Mouse (Mus musculus): ENCODE results near the gene Spata31d1b. TPM values are rescaled to one million over a fixed set of nuclear protein-coding genes. Genes with fewer than 3 reads are reported as not detected.
"Not testable (repeated sequence)": the region's sequence is repeated elsewhere in the genome, so short reads cannot be mapped to it uniquely, and the experiment has no call there.

The Spata31d1b gene
- polyA plus RNA-seq, 1 experiment, result 0.37 TPM

DNA sequence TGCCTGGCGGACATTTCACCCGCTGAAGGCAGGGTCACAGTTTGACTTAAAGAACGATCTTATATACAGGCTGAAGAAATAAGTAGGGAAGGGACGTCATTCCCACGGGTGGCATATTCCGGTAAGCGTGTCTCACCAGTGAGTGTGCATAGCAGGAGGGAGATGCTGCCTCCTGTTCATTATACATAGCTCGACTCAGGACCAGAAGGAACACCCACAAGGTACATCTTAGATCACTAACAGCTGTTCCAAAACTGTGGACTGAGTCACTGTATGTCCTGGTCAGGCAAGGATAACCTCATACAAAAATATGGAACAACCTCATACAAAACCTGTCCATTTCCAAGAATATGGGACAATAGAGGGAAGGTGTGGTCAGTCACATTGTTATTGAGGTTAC is 13.0 kb upstream of the Spata31d1b start:
- Histone ChIP-seq H3K36me3 (ENCODE audit: control insufficient read depth, insufficient read depth, low read length, poor library complexity, severe bottlenecking) (no peaks in the 10 kb centered on the region), H3K27ac (ENCODE audit: insufficient read depth, low read length) (no peak overlapping the region), H3K27me3 (ENCODE audit: control insufficient read depth, insufficient read depth, low read length, poor library complexity, severe bottlenecking) (no peaks in the 10 kb centered on the region), H3K9me3 (replicated peaks; ENCODE audit: control insufficient read depth, insufficient read depth, low read length, poor library complexity, severe bottlenecking) (no peaks in the 10 kb centered on the region), H3K4me1 (ENCODE audit: control insufficient read depth, insufficient read depth, low read length) (no peaks in the 10 kb centered on the region), H3K9ac (ENCODE audit: low read depth, poor library complexity, severe bottlenecking) (no peak overlapping the region), H3K4me3 (ENCODE audit: low read depth, low read length) (no peak overlapping the region)
- TF ChIP-seq POLR2A (IDR thresholded peaks at IDR 0.05; ENCODE audit: insufficient read depth, low read length), result no peak
- no peak for TF ChIP-seq EP300 (IDR thresholded peaks at IDR 0.05; ENCODE audit: insufficient read depth, low read depth, low read length)
- TF ChIP-seq CTCF (IDR thresholded peaks at IDR 0.05; ENCODE audit: low read depth, low read length), result no peak

DNA sequence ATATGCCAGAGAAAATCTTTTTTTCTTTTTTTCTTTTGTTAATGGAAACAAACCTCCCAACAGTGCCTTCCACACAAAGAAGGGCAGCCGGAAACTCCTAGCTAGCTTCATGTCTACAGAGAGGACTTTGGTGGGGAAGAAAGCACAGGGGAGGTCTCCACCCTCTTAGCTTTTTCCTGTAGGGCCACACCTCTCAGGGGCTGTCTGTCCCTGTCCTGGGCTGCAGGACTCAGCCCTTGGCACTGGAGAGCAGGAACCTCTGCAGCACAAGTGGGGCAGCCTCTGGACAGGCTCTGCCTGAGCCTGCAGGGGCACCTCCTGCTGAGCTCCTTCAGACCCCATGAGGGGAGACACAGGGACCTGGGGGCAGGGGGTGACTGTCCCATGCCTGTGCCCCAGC is 11.9 kb upstream of the Spata31d1b start:
- H3K4me1 ChIP-seq (ENCODE audit: control insufficient read depth, insufficient read depth, low read length); H3K9me3 ChIP-seq (replicated peaks; ENCODE audit: control insufficient read depth, insufficient read depth, low read length, poor library complexity, severe bottlenecking); H3K27ac ChIP-seq (ENCODE audit: insufficient read depth, low read length); H3K4me3 ChIP-seq (ENCODE audit: low read depth, low read length); H3K9ac ChIP-seq (ENCODE audit: low read depth, poor library complexity, severe bottlenecking); H3K36me3 ChIP-seq (ENCODE audit: control insufficient read depth, insufficient read depth, low read length, poor library complexity, severe bottlenecking); H3K27me3 ChIP-seq (ENCODE audit: control insufficient read depth, insufficient read depth, low read length, poor library complexity, severe bottlenecking): not testable (repeated sequence)

- TF ChIP-seq POLR2A (IDR thresholded peaks at IDR 0.05; ENCODE audit: insufficient read depth, low read length) (no peak), EP300 (IDR thresholded peaks at IDR 0.05; ENCODE audit: insufficient read depth, low read depth, low read length) (no peak), CTCF (IDR thresholded peaks at IDR 0.05; ENCODE audit: low read depth, low read length) (no peak)
- H3K27ac ChIP-seq (ENCODE audit: insufficient read depth, low read length), result no peak overlapping the region
- no peaks in the 10 kb centered on the region for H3K4me1 ChIP-seq (ENCODE audit: control insufficient read depth, insufficient read depth, low read length)
- H3K4me3 ChIP-seq (ENCODE audit: low read depth, low read length), result no peak overlapping the region
- no peaks in the 10 kb centered on the region for H3K27me3 ChIP-seq (ENCODE audit: control insufficient read depth, insufficient read depth, low read length, poor library complexity, severe bottlenecking)
- H3K9ac ChIP-seq (ENCODE audit: low read depth, poor library complexity, severe bottlenecking), result no peak overlapping the region
- no peaks in the 10 kb centered on the region for H3K36me3 ChIP-seq (ENCODE audit: control insufficient read depth, insufficient read depth, low read length, poor library complexity, severe bottlenecking)
- H3K9me3 ChIP-seq (replicated peaks; ENCODE audit: control insufficient read depth, insufficient read depth, low read length, poor library complexity, severe bottlenecking), result no peaks in the 10 kb centered on the region
These were observed 8.6 kb upstream of the Spata31d1b start for GRCm38 (mm10) chr13:59703514-59703913.

- no peak for TF ChIP-seq EP300 (IDR thresholded peaks at IDR 0.05; ENCODE audit: insufficient read depth, low read depth, low read length)
- TF ChIP-seq CTCF (IDR thresholded peaks at IDR 0.05; ENCODE audit: low read depth, low read length), result no peak
- no peak for TF ChIP-seq POLR2A (IDR thresholded peaks at IDR 0.05; ENCODE audit: insufficient read depth, low read length)
- H3K9me3 ChIP-seq (replicated peaks; ENCODE audit: control insufficient read depth, insufficient read depth, low read length, poor library complexity, severe bottlenecking), result no peaks in the 10 kb centered on the region
- no peak overlapping the region for H3K4me3 ChIP-seq (ENCODE audit: low read depth, low read length)
- H3K9ac ChIP-seq (ENCODE audit: low read depth, poor library complexity, severe bottlenecking), result no peak overlapping the region
- H3K27me3 ChIP-seq (ENCODE audit: control insufficient read depth, insufficient read depth, low read length, poor library complexity, severe bottlenecking), result no peaks in the 10 kb centered on the region
- no peaks in the 10 kb centered on the region for H3K36me3 ChIP-seq (ENCODE audit: control insufficient read depth, insufficient read depth, low read length, poor library complexity, severe bottlenecking)
- H3K27ac ChIP-seq (ENCODE audit: insufficient read depth, low read length), result no peak overlapping the region
- no peaks in the 10 kb centered on the region for H3K4me1 ChIP-seq (ENCODE audit: control insufficient read depth, insufficient read depth, low read length)
These were observed 7.5 kb upstream of the Spata31d1b start for GRCm38 (mm10) chr13:59704562-59704961.

DNA sequence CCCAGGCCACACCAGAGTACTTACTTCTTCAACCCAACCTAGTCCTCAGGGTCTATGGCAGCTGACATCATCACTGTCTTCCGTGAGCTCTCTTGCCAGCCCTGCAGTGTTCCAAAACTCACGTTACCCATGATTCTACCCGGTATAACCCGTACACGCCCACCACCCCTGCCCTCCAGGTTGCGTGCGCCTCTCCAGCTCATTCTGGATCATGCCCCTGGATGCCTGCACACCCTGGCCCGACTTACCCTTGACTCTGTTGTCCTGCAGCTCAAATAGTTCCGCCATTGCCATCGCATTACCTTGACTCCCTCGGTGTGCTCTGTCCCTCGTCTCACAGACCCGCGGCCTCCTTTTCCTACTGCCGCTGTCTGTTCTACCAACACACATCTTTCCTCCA is 1.9 kb upstream of the Spata31d1b start, which contains the start of gene Spata31d1a:
Gene Spata31d1a (minus strand): TSS at position 101 of the 400 bp plus-strand sequence.
- no peaks in the 10 kb centered on the region for H3K4me1 ChIP-seq (ENCODE audit: control insufficient read depth, insufficient read depth, low read length)
- no peak within 1 kb of the TSS for H3K27ac ChIP-seq (ENCODE audit: insufficient read depth, low read length)
- H3K9me3 ChIP-seq (replicated peaks; ENCODE audit: control insufficient read depth, insufficient read depth, low read length, poor library complexity, severe bottlenecking), result no peaks in the 10 kb centered on the region
- no peak within 1 kb of the TSS for H3K9ac ChIP-seq (ENCODE audit: low read depth, poor library complexity, severe bottlenecking)
- H3K36me3 ChIP-seq (ENCODE audit: control insufficient read depth, insufficient read depth, low read length, poor library complexity, severe bottlenecking), result no peaks in the 10 kb centered on the region
- H3K4me3 ChIP-seq (ENCODE audit: low read depth, low read length), result peak within 1 kb of the TSS; percentile 17
- no peaks in the 10 kb centered on the region for H3K27me3 ChIP-seq (ENCODE audit: control insufficient read depth, insufficient read depth, low read length, poor library complexity, severe bottlenecking)
- no peak for TF ChIP-seq EP300 (IDR thresholded peaks at IDR 0.05; ENCODE audit: insufficient read depth, low read depth, low read length)
- TF ChIP-seq CTCF (IDR thresholded peaks at IDR 0.05; ENCODE audit: low read depth, low read length), result no peak
- TF ChIP-seq POLR2A (IDR thresholded peaks at IDR 0.05; ENCODE audit: insufficient read depth, low read length), result no peak

GRCm38 (mm10) chr13:59713710-59714109 is 1.6 kb downstream of the Spata31d1b start:
- no peaks in the 10 kb centered on the region for H3K36me3 ChIP-seq (ENCODE audit: control insufficient read depth, insufficient read depth, low read length, poor library complexity, severe bottlenecking)
- H3K27me3 ChIP-seq (ENCODE audit: control insufficient read depth, insufficient read depth, low read length, poor library complexity, severe bottlenecking), result no peaks in the 10 kb centered on the region
- TF ChIP-seq EP300 (IDR thresholded peaks at IDR 0.05; ENCODE audit: insufficient read depth, low read depth, low read length) (no peak), POLR2A (IDR thresholded peaks at IDR 0.05; ENCODE audit: insufficient read depth, low read length) (no peak), CTCF (IDR thresholded peaks at IDR 0.05; ENCODE audit: low read depth, low read length) (no peak)
- no peak overlapping the region for H3K9ac ChIP-seq (ENCODE audit: low read depth, poor library complexity, severe bottlenecking)
- H3K27ac ChIP-seq (ENCODE audit: insufficient read depth, low read length), result no peak overlapping the region
- no peaks in the 10 kb centered on the region for H3K4me1 ChIP-seq (ENCODE audit: control insufficient read depth, insufficient read depth, low read length)
- no peak overlapping the region for H3K4me3 ChIP-seq (ENCODE audit: low read depth, low read length)
- no peaks in the 10 kb centered on the region for H3K9me3 ChIP-seq (replicated peaks; ENCODE audit: control insufficient read depth, insufficient read depth, low read length, poor library complexity, severe bottlenecking)

DNA sequence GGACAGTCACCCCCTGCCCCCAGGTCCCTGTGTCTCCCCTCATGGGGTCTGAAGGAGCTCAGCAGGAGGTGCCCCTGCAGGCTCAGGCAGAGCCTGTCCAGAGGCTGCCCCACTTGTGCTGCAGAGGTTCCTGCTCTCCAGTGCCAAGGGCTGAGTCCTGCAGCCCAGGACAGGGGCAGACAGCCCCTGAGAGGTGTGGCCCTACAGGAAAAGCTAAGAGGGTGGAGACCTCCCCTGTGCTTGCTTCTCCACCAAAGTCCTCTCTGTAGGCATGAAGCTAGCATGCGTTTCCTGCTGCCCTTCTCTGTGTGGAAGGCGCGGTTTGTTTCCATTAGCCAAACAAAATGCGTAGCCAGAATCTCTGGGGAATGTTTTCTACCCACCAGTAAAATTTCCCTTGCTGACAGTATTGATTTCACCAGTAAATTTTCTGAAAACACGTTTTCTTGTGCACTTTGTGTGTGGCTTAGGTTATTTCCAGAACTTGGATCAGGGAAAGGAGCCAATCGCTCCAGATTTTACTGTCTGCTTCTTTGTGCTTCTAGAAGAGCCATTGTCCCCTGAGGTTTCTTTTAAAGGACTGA is 6.9 kb downstream of the Spata31d1b start:
- H3K4me3 ChIP-seq (ENCODE audit: low read depth, low read length); H3K27ac ChIP-seq (ENCODE audit: insufficient read depth, low read length); H3K4me1 ChIP-seq (ENCODE audit: control insufficient read depth, insufficient read depth, low read length): not testable (repeated sequence)

More for the DNA sequence above, 6.9 kb downstream of the Spata31d1b start:
- H3K9me3 ChIP-seq (replicated peaks; ENCODE audit: control insufficient read depth, insufficient read depth, low read length, poor library complexity, severe bottlenecking); H3K27me3 ChIP-seq (ENCODE audit: control insufficient read depth, insufficient read depth, low read length, poor library complexity, severe bottlenecking); H3K36me3 ChIP-seq (ENCODE audit: control insufficient read depth, insufficient read depth, low read length, poor library complexity, severe bottlenecking); H3K9ac ChIP-seq (ENCODE audit: low read depth, poor library complexity, severe bottlenecking): not testable (repeated sequence)
